Mouse (Mus musculus) cerebellum, postnatal 4 days (tissue): ENCODE measurements at regions not wholly inside any gene's neighbourhood (a gene's known extent, or its start where the extent isn't known, plus 50 kb on each side); places are given as distances from the start of the nearest gene placed in this dataset.

Experiments used
- DNase-seq, 2 experiments: peaks; one replicate each; pipeline ENCODE4 v3.0.0; 2022; ENCODE audit warnings: low spot score in 2 of 2, mixed read lengths in 1 of 2

- DNase-seq, result no peak
Measured at GRCm38 (mm10) chr1:90502771-90503540, 99.8 kb upstream of the Cops8 start.

GRCm38 (mm10) chr1:90504583-90505080 is 98.1 kb upstream of the Cops8 start:
- no peak for DNase-seq

GRCm38 (mm10) chr1:90505599-90505998 is 97.2 kb upstream of the Cops8 start:
- DNase-seq, result no peak

GRCm38 (mm10) chr1:90506582-90506981 is 96.2 kb upstream of the Cops8 start:
- DNase-seq, result no peak

- no peak for DNase-seq
Measured at GRCm38 (mm10) chr1:90509371-90509770, 93.4 kb upstream of the Cops8 start.

GRCm38 (mm10) chr1:90513442-90514070 is 89.2 kb upstream of the Cops8 start:
- no peak for DNase-seq

GRCm38 (mm10) chr1:90514176-90514575 is 88.6 kb upstream of the Cops8 start:
- DNase-seq, result no peak

GRCm38 (mm10) chr1:90518584-90519265 is 84.1 kb upstream of the Cops8 start:
- no peak for DNase-seq

GRCm38 (mm10) chr1:90519284-90520275 is 83.2 kb upstream of the Cops8 start:
- DNase-seq, result no peak

GRCm38 (mm10) chr1:90522294-90522693 is 80.5 kb upstream of the Cops8 start:
- no peak for DNase-seq

- no peak for DNase-seq
Measured at GRCm38 (mm10) chr1:90524641-90525220, 78.0 kb upstream of the Cops8 start.

GRCm38 (mm10) chr1:90526311-90526710 is 76.5 kb upstream of the Cops8 start:
- DNase-seq, result no peak

- DNase-seq, result no peak
Measured at GRCm38 (mm10) chr1:90527947-90528717, 74.6 kb upstream of the Cops8 start.

- DNase-seq, result no peak
Measured at GRCm38 (mm10) chr1:90533481-90533880, 69.3 kb upstream of the Cops8 start.

GRCm38 (mm10) chr1:90536105-90536504 is 66.7 kb upstream of the Cops8 start:
- no peak for DNase-seq

GRCm38 (mm10) chr1:90543801-90544795 is 58.7 kb upstream of the Cops8 start:
- no peak for DNase-seq

- DNase-seq, result no peak
Measured at GRCm38 (mm10) chr1:90544821-90545536, 57.8 kb upstream of the Cops8 start.

GRCm38 (mm10) chr1:90552644-90553043 is 50.1 kb upstream of the Cops8 start:
- no peak for DNase-seq
